Mouse (Mus musculus) forebrain, embryonic 16.5 days (tissue): ENCODE data around the gene Thap8. TPM values are rescaled to one million over a fixed set of nuclear protein-coding genes. Genes with fewer than 3 reads are reported as not detected.
A peak's percentile ranks its signal among the peaks of the same experiment; 100 is the strongest.

Experiments
- ATAC-seq: fragments of 200-750 bp; cut with Nextera tagmentation; 2 replicates; pipeline ENCODE4 v1.8.0; 2017; ENCODE audit warnings: mild to moderate bottlenecking, moderate library complexity
- H3K27ac ChIP-seq: fragments of 300-500 bp; sonication (generic); 2 replicates; pipeline ENCODE4 v1.5.1; 2014; ENCODE audit warnings: low read length, control low read depth
- H3K27me3 ChIP-seq: fragments of 300-500 bp; sonication (generic); replicated peaks from 2 replicates; pipeline ENCODE4 v1.6.1; 2014; ENCODE audit warnings: low read length; ENCODE audit not compliant: control insufficient read depth, insufficient read depth
- H3K36me3 ChIP-seq: fragments of 300-500 bp; sonication (generic); 2 replicates; pipeline ENCODE4 v1.6.1; 2014; ENCODE audit not compliant: control insufficient read depth, insufficient read depth
- H3K4me1 ChIP-seq: fragments of 300-500 bp; sonication (generic); replicated peaks from 2 replicates; pipeline ENCODE4 v1.6.1; 2014; ENCODE audit warnings: low read length; ENCODE audit not compliant: control insufficient read depth, insufficient read depth
- H3K4me2 ChIP-seq: fragments of 300-500 bp; sonication (generic); 2 replicates; pipeline ENCODE4 v1.6.1; 2014; ENCODE audit warnings: mild to moderate bottlenecking, low read length, control low read depth
- H3K4me3 ChIP-seq: fragments of 300-500 bp; sonication (generic); replicated peaks from 2 replicates; pipeline ENCODE4 v1.5.1; 2014; ENCODE audit warnings: mild to moderate bottlenecking, low read length, control low read depth
- H3K9ac ChIP-seq: fragments of 300-500 bp; sonication (generic); replicated peaks from 2 replicates; pipeline ENCODE4 v1.6.1; 2014; ENCODE audit warnings: low read depth, low read length, control low read depth
- H3K9me3 ChIP-seq: fragments of 300-500 bp; sonication (generic); 2 replicates; pipeline ENCODE4 v1.6.1; 2016; ENCODE audit warnings: low read length; ENCODE audit not compliant: control insufficient read depth
- WGBS: fragments of 180-500 bp; shearing (Covaris S2); extraction: QIAGEN DNeasy Blood & Tissue Kit; methylation state at CpG from one replicate; pipeline ENCODE4 v1.1.7; 2014; 5-methylcytosine and 5-hydroxymethylcytosine counted together
- polyA plus RNA-seq: library from polyadenylated mRNA; unstranded; fragments of >200 nt; fragmentation: Nextera tagmentation; extraction: Ambion mirVana; gene quantifications from 2 replicates; pipeline ENCODE4 v1.2.1, GENCODE M21; 2015

Gene Thap8
- polyA plus RNA-seq, 1 experiment from 2014 or later, result 0.42 TPM

GRCm38 (mm10) chr7:30310136-30310535, 30.2 kb downstream of the Thap8 start:
- no peak overlapping the region for H3K4me2 ChIP-seq
- H3K36me3 ChIP-seq, result peaks cover 20% of the 10 kb centered on the region
- H3K4me3 ChIP-seq, result no peak overlapping the region
- no peaks in the 10 kb centered on the region for H3K27me3 ChIP-seq
- peaks cover 15% of the 10 kb centered on the region for H3K4me1 ChIP-seq
- ATAC-seq, result no peak
- 90% methylated on average over 12 of the region's 12 CpGs for WGBS
- no peaks in the 10 kb centered on the region for H3K9me3 ChIP-seq
- H3K9ac ChIP-seq, result no peak overlapping the region
- H3K27ac ChIP-seq, result no peak overlapping the region

DNA sequence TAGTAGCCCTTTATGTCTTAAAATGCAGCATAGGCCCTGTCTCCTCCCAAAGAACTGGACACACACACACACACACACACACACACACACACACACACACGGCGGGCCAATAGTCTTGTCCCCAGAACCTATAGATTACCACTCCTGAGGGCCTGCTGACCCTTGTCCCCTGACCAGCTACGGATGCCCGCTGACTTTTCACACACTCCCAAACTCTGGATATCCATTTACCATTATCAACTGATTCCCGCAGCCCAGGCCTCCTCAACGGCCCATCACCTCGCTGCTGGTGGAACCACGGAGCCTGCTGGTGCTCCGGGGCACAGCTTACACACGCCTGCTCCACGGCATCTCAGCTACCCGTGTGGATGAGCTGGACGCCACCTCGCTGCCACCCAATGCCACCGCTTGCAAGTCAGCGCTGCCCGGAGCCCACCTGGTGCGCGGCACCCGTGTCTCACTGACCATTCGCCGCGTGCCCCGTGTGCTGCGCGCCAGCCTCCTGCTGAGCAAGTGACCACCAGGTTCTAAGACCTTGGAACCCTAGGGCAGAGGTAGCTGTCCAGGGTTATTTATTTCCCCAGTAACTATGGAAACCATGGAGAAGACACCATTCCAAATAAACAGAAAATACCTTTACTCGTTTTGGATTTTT, 33.9 kb downstream of the Thap8 start:
- Histone ChIP-seq H3K4me3 (no peak overlapping the region), H3K4me2 (no peak overlapping the region), H3K27me3 (no peaks in the 10 kb centered on the region), H3K27ac (no peak overlapping the region), H3K4me1 (peaks cover 10% of the 10 kb centered on the region), H3K9me3 (no peaks in the 10 kb centered on the region), H3K9ac (no peak overlapping the region), H3K36me3 (no peaks in the 10 kb centered on the region)
- ATAC-seq, result no peak
- WGBS, result 46% methylated on average over 27 of the region's 27 CpGs

GRCm38 (mm10) chr7:30314721-30315155, 34.8 kb downstream of the Thap8 start, which contains the start of gene Syne4:
Gene Syne4, plus strand, starts transcription at chr7:30314807.
- peaks cover 3% of the 10 kb centered on the region; the same call in 1 of the 2 replicates for H3K4me1 ChIP-seq
- H3K9me3 ChIP-seq, result no peaks in the 10 kb centered on the region
- no peak within 1 kb of the TSS for H3K27ac ChIP-seq
- no peak within 1 kb of the TSS for H3K9ac ChIP-seq
- no peaks in the 10 kb centered on the region for H3K36me3 ChIP-seq
- no peak for ATAC-seq
- WGBS, result 4% methylated on average over 9 of the region's 9 CpGs
- no peaks in the 10 kb centered on the region for H3K27me3 ChIP-seq
- no peak within 1 kb of the TSS for H3K4me2 ChIP-seq
- H3K4me3 ChIP-seq, result no peak within 1 kb of the TSS

DNA sequence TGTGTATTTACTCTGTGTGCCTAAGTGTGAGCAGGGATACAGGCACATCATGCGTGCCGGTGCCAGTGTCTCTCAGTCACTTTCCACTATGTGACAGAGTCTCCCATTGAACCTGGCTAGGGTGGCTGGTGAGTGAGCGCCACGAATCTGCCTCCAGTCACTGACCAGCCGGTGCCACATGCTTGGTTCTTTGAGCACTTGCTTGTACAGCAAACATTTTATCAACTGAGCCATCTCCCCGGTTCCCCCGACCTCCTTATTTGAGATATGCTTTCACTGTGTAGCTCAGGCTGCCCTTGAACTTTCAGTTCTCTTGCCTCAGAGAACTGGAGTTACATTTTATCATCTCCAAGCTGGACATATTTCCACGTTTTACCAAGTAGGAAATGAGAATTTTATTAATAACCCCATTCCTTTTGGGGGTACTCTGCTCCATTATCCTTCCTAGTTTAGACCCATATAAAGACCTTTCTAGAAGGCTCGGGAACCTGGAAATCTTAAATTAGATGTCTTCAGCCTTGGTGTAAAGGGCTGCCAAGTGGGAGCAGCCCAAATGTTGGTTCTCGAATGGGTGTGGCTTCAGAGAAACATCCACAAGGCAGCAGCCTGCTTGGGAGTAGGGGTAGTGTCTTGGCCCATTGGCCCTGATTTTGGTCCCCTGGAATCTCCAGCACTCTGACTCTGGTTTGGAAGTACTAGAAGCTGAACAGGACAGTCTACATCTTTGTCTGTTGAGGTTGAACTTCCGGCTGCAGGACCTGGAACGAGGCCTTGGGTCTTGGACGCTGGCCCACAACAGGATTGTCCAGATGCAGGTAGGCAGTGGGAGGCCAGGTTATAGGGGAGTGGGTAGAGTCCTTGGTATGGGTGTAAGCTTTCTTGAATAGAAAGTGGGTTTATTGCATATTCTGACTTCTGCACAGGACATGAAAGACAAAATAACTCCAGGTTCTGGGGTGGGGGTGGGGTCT, 36.0 kb downstream of the Thap8 start:
- no peak overlapping the region for H3K9ac ChIP-seq
- no peak overlapping the region for H3K4me3 ChIP-seq
- H3K27me3 ChIP-seq, result no peaks in the 10 kb centered on the region
- H3K4me2 ChIP-seq, result no peak overlapping the region
- 78% methylated on average over 13 of the region's 13 CpGs for WGBS
- no peaks in the 10 kb centered on the region for H3K36me3 ChIP-seq
- no peak overlapping the region for H3K27ac ChIP-seq
- no peaks in the 10 kb centered on the region for H3K9me3 ChIP-seq
- no peak for ATAC-seq
- peaks cover 4% of the 10 kb centered on the region; the same call in 1 of the 2 replicates for H3K4me1 ChIP-seq

DNA sequence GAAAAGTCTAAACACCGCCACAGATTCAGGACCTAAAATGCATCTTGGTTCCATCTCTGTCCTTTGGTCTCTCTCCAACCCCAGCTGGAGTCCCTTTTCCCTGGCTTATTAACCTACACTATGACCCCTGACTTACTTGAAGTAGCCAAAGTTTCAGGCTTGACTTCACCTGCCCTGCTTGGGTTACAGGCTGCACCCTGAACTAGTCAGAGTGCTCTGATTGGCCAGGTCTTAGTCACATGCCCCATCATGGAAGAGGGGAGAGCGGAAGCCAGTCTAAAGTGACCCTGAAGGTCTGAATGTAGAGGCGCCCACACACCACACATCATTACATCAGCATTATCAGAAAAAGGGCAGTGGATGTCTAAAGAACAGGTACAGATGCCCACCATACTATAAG, 38.2 kb downstream of the Thap8 start:
- H3K27ac ChIP-seq, result no peak overlapping the region
- H3K4me3 ChIP-seq, result no peak overlapping the region
- ATAC-seq, result no peak
- no peak overlapping the region for H3K9ac ChIP-seq
- no peak overlapping the region for H3K4me2 ChIP-seq
- WGBS, result 83% methylated on average over 3 of the region's 3 CpGs
- peaks cover 16% of the 10 kb centered on the region for H3K4me1 ChIP-seq
- H3K36me3 ChIP-seq, result no peaks in the 10 kb centered on the region
- no peaks in the 10 kb centered on the region for H3K27me3 ChIP-seq
- H3K9me3 ChIP-seq, result no peaks in the 10 kb centered on the region

DNA sequence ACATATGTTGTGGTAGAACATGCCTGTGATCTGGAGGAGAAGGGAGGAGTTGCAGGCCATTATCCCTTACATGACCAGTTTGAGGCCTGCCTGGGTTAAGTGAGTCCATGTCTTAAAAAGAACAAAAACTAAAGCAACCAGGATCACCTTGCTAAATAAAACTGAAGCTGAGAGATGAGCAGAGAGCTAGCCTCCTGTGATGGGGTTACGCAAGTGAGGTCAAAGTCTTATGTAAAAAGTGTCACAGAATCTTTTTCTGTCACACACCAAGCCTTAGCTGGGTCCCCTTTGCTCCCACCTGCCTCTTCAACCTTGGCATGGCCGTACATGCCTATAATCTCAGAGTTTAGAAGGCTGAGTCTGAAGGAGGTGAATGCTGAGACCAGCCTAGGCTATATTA, 41.1 kb downstream of the Thap8 start:
- no peak overlapping the region for H3K27ac ChIP-seq
- ATAC-seq, result no peak
- 0 out of 2 replicates have a peak, but pooled peaks cover 2% of the 10 kb centered on the region for H3K9me3 ChIP-seq
- H3K27me3 ChIP-seq, result no peaks in the 10 kb centered on the region
- peaks cover 16% of the 10 kb centered on the region for H3K4me1 ChIP-seq
- WGBS, result 82% methylated on average over 2 of the region's 2 CpGs
- H3K36me3 ChIP-seq, result no peaks in the 10 kb centered on the region
- no peak overlapping the region for H3K9ac ChIP-seq
- H3K4me3 ChIP-seq, result no peak overlapping the region
- peak overlapping the region; percentile 66 for H3K4me2 ChIP-seq

DNA sequence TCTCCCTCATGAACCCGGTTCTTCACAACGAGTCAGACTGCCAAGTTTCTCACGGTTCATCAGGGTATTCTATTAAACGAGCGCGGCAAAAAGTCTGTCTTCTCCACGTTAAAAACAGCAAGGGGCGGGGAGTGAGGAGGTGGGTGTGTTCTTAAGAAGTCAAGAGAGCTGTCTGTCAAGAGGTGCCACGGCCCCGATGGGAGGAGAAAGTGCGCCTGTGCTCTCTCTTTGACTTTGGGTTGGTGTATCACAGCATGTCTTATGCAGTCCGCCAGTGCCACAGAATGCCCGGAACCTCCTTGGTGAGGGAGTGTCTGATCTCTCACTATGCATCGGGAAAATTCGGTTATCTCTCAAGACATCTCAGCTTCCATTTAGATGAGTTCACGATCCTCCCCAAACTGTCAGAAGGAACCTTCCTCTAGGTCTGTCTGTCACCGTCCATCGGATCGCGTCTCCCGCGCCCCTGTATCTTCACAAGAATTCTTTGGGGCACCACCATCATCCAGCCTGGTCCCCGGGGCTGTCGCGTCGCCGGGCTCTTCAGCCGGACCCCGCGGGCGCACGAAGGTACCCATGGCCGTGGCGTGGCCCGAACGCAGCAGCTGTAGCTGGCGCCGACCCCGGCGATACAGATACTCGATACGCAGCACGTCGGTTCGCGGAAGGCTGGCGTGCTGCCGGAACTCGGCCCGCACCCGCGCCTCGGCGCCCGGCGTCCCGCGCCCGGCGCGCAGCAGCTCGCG, 41.8 kb downstream of the Thap8 start, which contains the start of gene E130208F15Rik:
Gene E130208F15Rik (plus strand): TSS at position 202 of the 746 bp plus-strand sequence.
- Histone ChIP-seq H3K4me3 (peak within 1 kb of the TSS; percentile 90), H3K27me3 (no peaks in the 10 kb centered on the region), H3K27ac (peak within 1 kb of the TSS; percentile 86), H3K9me3 (0 out of 2 replicates have a peak, but pooled peaks cover 2% of the 10 kb centered on the region), H3K4me2 (peak within 1 kb of the TSS; percentile 66), H3K9ac (peak within 1 kb of the TSS; percentile 87), H3K36me3 (no peaks in the 10 kb centered on the region), H3K4me1 (peaks cover 16% of the 10 kb centered on the region)
- peak; percentile 57 for ATAC-seq
- 1% methylated on average over 60 of the region's 63 CpGs for WGBS

DNA sequence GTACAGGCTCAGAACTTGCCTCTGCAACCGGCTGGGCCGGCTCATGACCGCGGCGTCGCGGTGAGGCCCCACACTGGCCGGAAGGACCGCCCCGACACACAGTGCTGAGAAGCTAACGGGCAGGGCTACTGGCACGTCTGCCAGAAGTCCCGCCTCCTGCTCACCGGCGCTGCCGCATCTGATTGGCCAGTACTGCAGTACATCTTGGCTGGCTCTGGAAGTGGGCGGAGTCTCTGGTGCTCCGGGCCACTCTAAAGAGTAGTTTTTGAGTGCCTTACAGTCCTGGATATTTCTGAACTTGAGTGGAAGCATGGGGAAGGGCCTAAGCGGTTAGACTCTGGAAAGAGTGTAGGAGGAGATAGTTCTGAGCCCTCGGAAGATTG, 42.4 kb downstream of the Thap8 start:
- Histone ChIP-seq H3K36me3 (no peaks in the 10 kb centered on the region), H3K4me1 (peaks cover 16% of the 10 kb centered on the region), H3K9ac (peak overlapping the region; percentile 87), H3K27me3 (no peaks in the 10 kb centered on the region), H3K9me3 (0 out of 2 replicates have a peak, but pooled peaks cover 2% of the 10 kb centered on the region), H3K27ac (peak overlapping the region; percentile 86), H3K4me2 (peak overlapping the region; percentile 66), H3K4me3 (peak overlapping the region; percentile 90)
- peak; percentile 99 for ATAC-seq
- WGBS, result 0% methylated on average over 20 of the region's 20 CpGs
